Mouse (Mus musculus): ENCODE results near the gene Rtp2. TPM values are rescaled to one million over a fixed set of nuclear protein-coding genes. Genes with fewer than 3 reads are reported as not detected.

Gene Rtp2
- not detected for total RNA-seq (2023)

DNA sequence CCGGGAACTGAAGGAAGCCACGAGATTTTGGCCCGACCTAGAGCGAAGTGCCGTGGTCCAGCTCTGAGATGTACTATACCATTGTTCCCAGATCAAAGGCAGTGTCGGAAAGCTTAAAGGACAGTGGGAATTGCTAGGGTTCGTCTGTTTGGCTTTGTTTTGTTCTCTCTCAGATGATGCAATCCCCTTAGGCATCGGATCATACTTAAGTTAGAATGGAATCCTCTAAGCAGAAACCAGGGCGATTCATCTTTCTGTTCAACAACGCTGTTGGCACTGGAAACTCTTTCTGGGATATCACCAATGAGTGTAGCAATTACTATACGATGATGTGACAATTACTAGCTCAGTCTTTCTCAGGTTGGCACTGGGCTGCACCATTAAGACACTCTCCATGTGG lies at the start of gene Rtp2:
TSS of gene Rtp2 (minus strand) at position 101 of the 400 bp plus-strand sequence.

DNA sequence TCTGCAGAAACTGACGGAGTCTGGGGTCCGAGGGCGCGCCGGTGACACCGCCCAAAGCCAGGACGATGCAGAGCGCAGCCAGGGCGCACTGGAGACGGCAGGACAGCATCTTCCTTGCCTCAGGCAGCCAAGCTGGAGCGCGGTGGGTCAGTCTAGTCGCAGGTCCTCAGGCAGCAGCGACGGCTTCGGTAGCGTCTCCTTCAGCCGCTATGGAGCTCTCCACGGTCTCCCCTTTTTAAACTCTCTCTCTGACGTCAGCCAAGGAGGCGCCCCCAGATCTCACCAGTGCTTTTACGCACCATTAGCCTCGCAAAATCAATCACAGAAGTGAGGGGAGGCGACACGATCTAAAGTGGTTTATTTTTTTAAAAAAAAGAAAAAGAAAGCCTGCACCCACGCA lies 41.6 kb downstream of the Rtp2 start, which contains the start of gene Sst:
TSS of gene Sst (minus strand) at position 323 of the 400 bp plus-strand sequence.

Other genes with a start within 250 kb of the Rtp2 start
- gene Sst, start 41.4 kb downstream of the Rtp2 start, total RNA-seq (2023) = not detected
- not detected for gene Gm37419, start 56.1 kb upstream of the Rtp2 start, total RNA-seq (2023)
- 10 to 100 TPM; 12.2 to 13.5 TPM for gene Bcl6, start 56.5 kb upstream of the Rtp2 start, total RNA-seq (2023)

All from T-cell, adult 66 days (primary cell).